15 mouse cellular contexts compared by ENCODE assay signal in genomic region chr10:21269920-21270319, GRCm38 (mm10).
"Had no signal": no experiment of that assay in that cellular context is flagged by ENCODE, and none has a peak within 500 bp of the region (broad histone marks: within the 10 kb centered on the region; RNA-seq: fewer than 3 reads in every experiment).

No protein-coding gene starts in this region.

- H3K4me2 ChIP-seq: lung, embryonic 15.5 days; midbrain, embryonic 11.5 days; midbrain, embryonic 13.5 days; midbrain, embryonic 15.5 days; neural tube, embryonic 12.5 days had no signal

- H3K4me1 ChIP-seq: lung, embryonic 15.5 days; midbrain, embryonic 13.5 days; midbrain, embryonic 15.5 days; neural tube, embryonic 12.5 days had no signal

- ATAC-seq: lung, postnatal 0 days; midbrain, embryonic 13.5 days; midbrain, embryonic 15.5 days had no signal

- H3K9me3 ChIP-seq: lung, embryonic 15.5 days; megakaryocyte, embryonic 14.5 days; midbrain, embryonic 13.5 days; midbrain, embryonic 15.5 days; neural tube, embryonic 12.5 days had no signal

- H3K36me3 ChIP-seq: lung, embryonic 15.5 days; midbrain, embryonic 13.5 days; midbrain, embryonic 15.5 days; neural tube, embryonic 12.5 days had no signal

- H3K27ac ChIP-seq: lung, embryonic 15.5 days; macrophage; midbrain, embryonic 13.5 days; midbrain, embryonic 15.5 days; neural tube, embryonic 12.5 days had no signal

- H3K9ac ChIP-seq: lung, embryonic 15.5 days; midbrain, embryonic 13.5 days; midbrain, embryonic 15.5 days; neural tube, embryonic 12.5 days had no signal

- DNase-seq: lung, adult 2 months; lung, postnatal 14 days; lung, postnatal 36 days; right cerebral cortex, postnatal 14 days; thymus, adult 18-20 months; thymus, postnatal 14 days; thymus, postnatal 36 days had no signal

- H3K4me3 ChIP-seq: lung, embryonic 15.5 days; megakaryocyte, embryonic 14.5 days; midbrain, embryonic 13.5 days; midbrain, embryonic 15.5 days; neural tube, embryonic 12.5 days had no signal

- H3K27me3 ChIP-seq: lung, embryonic 15.5 days; megakaryocyte, embryonic 14.5 days; midbrain, embryonic 13.5 days; midbrain, embryonic 15.5 days; neural tube, embryonic 12.5 days had no signal
